Mouse (Mus musculus): Measurements from ENCODE around the gene Chst12.

Gene Chst12

GRCm38 (mm10) chr5:140570223-140570870, 65.0 kb downstream of the Chst12 start:
- no peak for DNase-seq (ENCODE audit: low spot score in 2 of 2)

GRCm38 (mm10) chr5:140571201-140571600, 65.9 kb downstream of the Chst12 start:
- no peak for DNase-seq (ENCODE audit: low spot score in 2 of 2)

- DNase-seq (ENCODE audit: low spot score in 2 of 2), result no peak
These were observed 66.3 kb downstream of the Chst12 start for GRCm38 (mm10) chr5:140571673-140572072.

GRCm38 (mm10) chr5:140572611-140573010, 67.3 kb downstream of the Chst12 start:
- no peak for DNase-seq (ENCODE audit: low spot score in 2 of 2)

Measured in cerebellum, postnatal 4 days (tissue).